Mouse (Mus musculus) ES-E14 (cell line): ENCODE data around the gene Meaf6. TPM values are rescaled to one million over a fixed set of nuclear protein-coding genes. Genes with fewer than 3 reads are reported as not detected.

ENCODE experiments used
- DNase-seq: peaks from one replicate; pipeline ENCODE4 v3.0.0-alpha.2; 2013; ENCODE audit warnings: low read depth, low spot score
- H3K27ac ChIP-seq: 2 replicates; pipeline ENCODE4 v1.5.1; 2012; ENCODE audit warnings: low read depth, mild to moderate bottlenecking, low read length, moderate library complexity, mixed read lengths; ENCODE audit not compliant: poor library complexity, insufficient read depth, severe bottlenecking
- H3K36me3 ChIP-seq: 2 replicates; pipeline ENCODE4 v1.6.1; 2012; ENCODE audit warnings: mild to moderate bottlenecking, low read length, moderate library complexity, mixed read lengths; ENCODE audit not compliant: control insufficient read depth, poor library complexity, insufficient read depth, severe bottlenecking
- H3K4me1 ChIP-seq, 2 experiments: fragments of 150-350 bp in 1 of 2; sonication (generic) in 1 of 2; 2 replicates each; pipeline ENCODE4 v1.6.1; 2012; ENCODE audit warnings: low read length in 2 of 2, mild to moderate bottlenecking in 1 of 2, mixed read lengths in 1 of 2; ENCODE audit not compliant: control insufficient read depth in 2 of 2, insufficient read depth in 2 of 2, poor library complexity in 1 of 2
- H3K4me3 ChIP-seq, 2 experiments: fragments of 150-350 bp in 1 of 2; sonication (generic) in 1 of 2; 2 replicates each; pipeline ENCODE4 v1.5.1; 2012; ENCODE audit warnings: low read length in 2 of 2, low read depth in 1 of 2, mild to moderate bottlenecking in 1 of 2, mixed read lengths in 1 of 2; ENCODE audit not compliant: insufficient read depth in 1 of 2, poor library complexity in 1 of 2, severe bottlenecking in 1 of 2
- H3K9ac ChIP-seq: 2 replicates; pipeline ENCODE4 v1.6.1; 2012; ENCODE audit warnings: low read depth, mild to moderate bottlenecking, low read length, mixed read lengths; ENCODE audit not compliant: poor library complexity, insufficient read depth, severe bottlenecking
- H3K9me3 ChIP-seq: fragments of 150-350 bp; sonication (generic); 2 replicates; pipeline ENCODE4 v1.6.1; 2012; ENCODE audit warnings: low read depth, mild to moderate bottlenecking, low read length; ENCODE audit not compliant: control insufficient read depth, insufficient read depth
- CHD2 ChIP-seq: IDR thresholded peaks from 2 replicates; pipeline ENCODE4 v1.6.1; 2014; ENCODE audit warnings: mild to moderate bottlenecking, low read depth, low read length, inconsistent platforms
- HCFC1 ChIP-seq: IDR thresholded peaks from 2 replicates; pipeline ENCODE4 v1.6.1; 2012; ENCODE audit warnings: low read length, inconsistent platforms, borderline replicate concordance; ENCODE audit not compliant: insufficient read depth
- MAFK ChIP-seq: IDR thresholded peaks from 2 replicates; pipeline ENCODE4 v1.6.1; 2014; ENCODE audit warnings: mild to moderate bottlenecking, low read depth, low read length, inconsistent platforms; ENCODE audit not compliant: insufficient read depth
- ZC3H11A ChIP-seq: IDR thresholded peaks from 2 replicates; pipeline ENCODE4 v1.6.1; 2012; ENCODE audit warnings: low read depth, mild to moderate bottlenecking, inconsistent platforms, low read length, borderline replicate concordance
- ZNF384 ChIP-seq: IDR thresholded peaks from 2 replicates; pipeline ENCODE4 v1.6.1; 2012; ENCODE audit warnings: low read depth, low read length, inconsistent platforms
- in situ Hi-C, 2 experiments: fragments of 600-800 bp; cut with MboI; formaldehyde crosslinking; loops; one replicate each; pipeline ENCODE4 v1.15.1; 2025; ENCODE audit warnings: low sequenced_read_pairs in 2 of 2, inconsistent platforms in 1 of 2; ENCODE audit not compliant: unreplicated experiment in 2 of 2
- total RNA-seq: library from RNA; depleted of rRNA; stranded (reverse); fragments of 300-350 nt; gene quantifications from 2 replicates; pipeline ENCODE4 v1.2.3, GENCODE M21; 2012

Gene Meaf6
- total RNA-seq, 1 experiment: 25.0 TPM

GRCm38 (mm10) chr4:125065517-125066307 lies 19.2 kb upstream of the Meaf6 start, which contains the start of gene Dnali1:
TSS of gene Dnali1 (minus strand) at chr4:125065703.
- TF ChIP-seq ZNF384 (peak; percentile 87), HCFC1 (no peak)
- Histone ChIP-seq H3K27ac (no peak within 1 kb of the TSS), H3K4me3 (peak within 1 kb of the TSS; percentile 87 to 95), H3K36me3 (peaks cover 15% of the 10 kb centered on the region), H3K9ac (peak within 1 kb of the TSS; percentile 95), H3K9me3 (no peaks in the 10 kb centered on the region), H3K4me1 (peaks cover 0 to 6% of the 10 kb centered on the region in 2 experiments; a peak in 1 of 4 replicates)
- in situ Hi-C loops: no loop called here
- DNase-seq: peak; percentile 48

DNA sequence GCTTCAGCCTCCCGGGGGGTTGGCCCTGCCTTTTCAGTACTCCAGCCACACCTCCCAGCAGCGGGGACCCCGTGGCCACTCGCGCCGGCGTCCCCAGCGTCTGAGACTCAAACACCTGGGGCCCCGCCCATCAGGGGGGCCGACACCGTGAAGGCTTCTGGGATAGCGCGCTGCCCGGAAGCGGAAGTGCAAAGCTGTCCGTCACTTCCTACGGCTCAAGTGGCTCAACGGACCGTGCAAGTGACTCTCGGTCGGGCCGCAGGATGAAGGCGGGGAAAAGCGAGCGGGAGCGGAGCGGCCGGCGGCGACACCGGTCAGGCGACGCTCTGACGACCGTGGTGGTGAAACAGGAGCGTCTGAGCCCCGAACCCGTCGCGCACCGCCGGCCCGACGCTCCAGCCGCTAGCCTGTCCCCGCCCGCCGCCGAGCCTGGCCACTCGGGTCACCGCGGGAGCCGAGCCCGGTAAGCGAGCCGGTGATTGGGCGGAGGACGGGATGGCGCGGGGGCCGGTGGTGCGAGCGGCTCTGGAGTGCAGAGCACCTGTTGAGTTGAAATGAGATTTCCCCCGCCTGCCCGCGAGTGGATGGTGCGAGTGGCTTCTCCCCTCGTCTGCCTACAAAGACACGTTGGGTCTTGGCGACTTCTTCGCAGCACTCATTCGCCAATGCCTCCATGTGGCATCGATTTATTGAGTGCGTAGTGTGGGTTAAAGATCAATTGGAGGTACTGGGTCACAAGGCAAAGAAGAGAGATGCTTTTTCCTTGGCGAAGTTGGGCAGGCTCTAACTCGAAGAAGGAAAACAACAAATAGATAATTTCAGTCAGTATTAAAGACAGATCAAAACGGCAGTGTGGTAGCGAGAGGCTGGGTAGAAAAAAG lies 18.2 kb upstream of the Meaf6 start, which contains the start of gene Snip1:
Gene Snip1, plus strand, starts transcription at position 183 of the 881 bp plus-strand sequence.
- TF ChIP-seq HCFC1 (peak; percentile 67), ZNF384 (no peak), CHD2 (no peak), MAFK (no peak), ZC3H11A (no peak)
- in situ Hi-C loops: no loop called here
- H3K9ac ChIP-seq: peak within 1 kb of the TSS; percentile 95
- no peak within 1 kb of the TSS for H3K27ac ChIP-seq
- H3K9me3 ChIP-seq: no peaks in the 10 kb centered on the region
- peak within 1 kb of the TSS; percentile 87 to 95 for H3K4me3 ChIP-seq
- H3K36me3 ChIP-seq: peaks cover 25% of the 10 kb centered on the region
- DNase-seq: peak; percentile 93
- peaks cover 0 to 6% of the 10 kb centered on the region in 2 experiments; a peak in 1 of 4 replicates for H3K4me1 ChIP-seq

GRCm38 (mm10) chr4:125077700-125078099 lies 7.2 kb upstream of the Meaf6 start:
- no peak overlapping the region for H3K9ac ChIP-seq
- no peak overlapping the region for H3K27ac ChIP-seq
- H3K9me3 ChIP-seq: no peaks in the 10 kb centered on the region
- TF ChIP-seq CHD2 (no peak), HCFC1 (no peak), ZC3H11A (no peak), MAFK (no peak)
- no peak for DNase-seq
- H3K36me3 ChIP-seq: peaks cover 30% of the 10 kb centered on the region
- no peaks in the 10 kb centered on the region for H3K4me1 ChIP-seq
- in situ Hi-C loops: no loop called here
- no peak overlapping the region for H3K4me3 ChIP-seq

DNA sequence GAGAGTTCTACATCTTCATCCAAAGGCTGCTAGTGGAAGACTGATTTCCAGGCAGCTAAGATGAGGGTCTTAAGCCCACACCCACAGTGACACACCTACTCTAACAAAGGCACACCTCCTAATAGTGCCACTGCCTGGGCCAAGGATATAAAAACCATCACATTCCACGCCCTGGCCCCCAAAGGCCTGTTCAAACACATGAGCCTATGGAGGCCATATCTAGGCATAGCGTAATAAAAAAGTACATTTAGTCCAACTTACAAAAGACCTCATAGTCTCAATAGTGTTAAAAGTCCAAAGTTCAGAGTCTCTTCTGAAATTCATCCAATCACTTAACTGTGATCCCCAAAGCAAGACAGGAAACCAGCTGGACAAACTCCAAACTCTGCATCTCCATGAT lies 6.2 kb upstream of the Meaf6 start:
- no peak overlapping the region for H3K9ac ChIP-seq
- no peaks in the 10 kb centered on the region for H3K9me3 ChIP-seq
- peaks cover 21% of the 10 kb centered on the region for H3K36me3 ChIP-seq
- TF ChIP-seq HCFC1 (no peak), ZNF384 (no peak), ZC3H11A (no peak), CHD2 (no peak), MAFK (no peak)
- no peak overlapping the region for H3K4me3 ChIP-seq
- in situ Hi-C loops: no loop called here
- no peak overlapping the region for H3K27ac ChIP-seq
- DNase-seq: no peak
- H3K4me1 ChIP-seq: 0 out of 4 replicates have a peak, but pooled peaks cover 0 to 2% of the 10 kb centered on the region in 2 experiments
